In the genomic region with DNA sequence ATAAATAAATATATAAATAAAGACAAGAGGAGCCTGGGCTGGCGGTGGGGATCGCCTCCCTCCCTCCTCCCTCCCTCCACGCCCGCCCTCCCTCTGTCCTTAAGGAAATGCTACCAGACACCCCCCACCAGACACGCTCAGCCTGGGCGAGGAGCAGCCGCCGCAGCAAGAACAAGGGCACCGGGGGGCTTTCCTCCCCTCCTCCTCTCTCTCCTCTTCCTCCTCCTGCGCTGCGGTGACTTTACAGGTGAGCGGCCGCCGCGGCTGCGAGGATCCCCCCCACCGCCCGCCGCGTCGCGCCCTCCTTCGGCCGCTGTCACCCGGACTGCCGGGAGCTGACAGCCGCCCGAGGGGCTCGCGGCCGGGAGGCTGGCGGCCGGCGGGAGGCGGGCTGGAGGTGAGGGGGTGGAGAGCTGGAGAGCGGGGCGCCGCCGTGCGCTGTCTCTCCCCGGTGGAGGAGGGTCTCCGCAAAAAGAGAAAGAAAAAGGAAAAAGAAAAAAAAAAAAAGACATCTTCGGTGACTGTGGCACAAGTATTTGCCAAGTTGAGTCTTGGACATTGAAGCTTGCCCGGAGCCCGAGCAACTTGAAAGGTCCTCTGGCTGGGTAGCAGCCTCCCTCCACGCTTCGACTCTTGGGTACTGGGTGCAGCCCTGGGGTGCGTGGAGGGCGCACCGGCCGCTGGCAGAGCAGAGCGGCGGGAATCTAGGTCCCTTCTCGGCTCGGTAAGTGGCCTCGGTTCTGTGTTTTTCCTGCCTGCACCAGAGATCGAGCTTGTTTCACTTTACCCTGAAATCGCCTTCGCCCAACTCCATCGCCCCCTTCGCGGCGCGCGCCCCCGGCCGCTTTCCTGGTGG, we compare ENCODE assay signal across 8 mouse cellular contexts. TPM values are rescaled to one million over a fixed set of nuclear protein-coding genes. Genes with fewer than 3 reads are reported as not detected.
DNase-seq lines count a peak whose midpoint lies in the region; ATAC-seq lines count a peak whose summit lies in the region.

Hivep2 (plus strand) TSS at position 102 of the 856 bp plus-strand sequence.

- peak; percentile 40 for ATAC-seq in hindbrain, embryonic 14.5 days (ENCODE audit: low FRiP score)
- ATAC-seq in megakaryocyte-erythroid progenitor cell, adult 5-6 weeks (replicated peaks; ENCODE audit: low FRiP score, low TSS enrichment, poor library complexity, severe bottlenecking), result no peak

- H3K4me1 ChIP-seq in hindbrain, embryonic 14.5 days (replicated peaks; ENCODE audit: control insufficient read depth, insufficient read depth, low read length), result no peaks in the 10 kb centered on the region; the same call in 1 of the 2 replicates

- peak within 1 kb of the TSS; percentile 100 for H3K4me2 ChIP-seq in hindbrain, embryonic 14.5 days (replicated peaks)

- peak within 1 kb of the TSS; percentile 93 for H3K27ac ChIP-seq in hindbrain, embryonic 14.5 days
- H3K27ac ChIP-seq in macrophage, result peak within 1 kb of the TSS; percentile 76

- H3K36me3 ChIP-seq in hindbrain, embryonic 14.5 days (replicated peaks; ENCODE audit: control insufficient read depth, insufficient read depth), result no peaks in the 10 kb centered on the region
- H3K36me3 ChIP-seq in macrophage (ENCODE audit: inconsistent target), result no peaks in the 10 kb centered on the region

- under 1% methylated on average over 67 of the region's 67 CpGs for WGBS in hindbrain, embryonic 14.5 days
- 2% methylated on average over 57 of the region's 67 CpGs for WGBS in macrophage (ENCODE audit: missing documents)

- no peaks in the 10 kb centered on the region for H3K27me3 ChIP-seq in hindbrain, embryonic 14.5 days (ENCODE audit: control insufficient read depth, insufficient read depth, low read length)

- H3K9me3 ChIP-seq in hindbrain, embryonic 14.5 days (ENCODE audit: control insufficient read depth, low read length), result no peaks in the 10 kb centered on the region

- H3K9ac ChIP-seq in hindbrain, embryonic 14.5 days, result peak within 1 kb of the TSS; percentile 73

- H3K79me2 ChIP-seq in macrophage (ENCODE audit: inconsistent target), result no peaks in the 10 kb centered on the region

- DNase-seq in NIH3T3 (ENCODE audit: low read depth), result peak; percentile 70
- peak; percentile 70 for DNase-seq in cerebellum, adult 11-12 months
- DNase-seq in frontal cortex, postnatal 36 days (ENCODE audit: low spot score in 2 of 2), result peak; percentile 43 to 55
- DNase-seq in hindbrain, embryonic 14.5 days (ENCODE audit: low spot score), result peak; percentile 41
- DNase-seq in left cerebral cortex, adult 18-20 months (ENCODE audit: low spot score in 2 of 2), result peak; percentile 28 to 64
- DNase-seq in spleen, adult 12 weeks (ENCODE audit: low spot score), result peak; percentile 22

- H3K4me3 ChIP-seq in hindbrain, embryonic 14.5 days (replicated peaks; ENCODE audit: low read length), result peak within 1 kb of the TSS; percentile 53
- peak within 1 kb of the TSS; percentile 64 for H3K4me3 ChIP-seq in macrophage (ENCODE audit: inconsistent target)

RNA-seq across cellular contexts. Expression of gene Hivep2, which starts in this region (rescaled TPM):
- 17.0 and 20.9 TPM in 2 replicates for polyA plus RNA-seq in hindbrain, embryonic 14.5 days (2014; fragmentation: Nextera tagmentation; extraction: Ambion mirVana)
- 100 to 1,000 TPM; 208 to 218 TPM for total RNA-seq in left cerebral cortex, adult 18-20 months (2021)
- 100 to 1,000 TPM in 9 of 26 experiments, 10 to 100 TPM in 17; 14.2 to 496 (median 34.9) TPM for total RNA-seq in macrophage (2018; cell fraction: chromatin; rRNA removed)
- 10 to 100 TPM in 4 of 26 experiments, 1 to 10 TPM in 22; 2.5 to 66.5 (median 5.7) TPM for total RNA-seq in macrophage (2018; cell fraction: cytosol; rRNA removed)
- 100 to 1,000 TPM in 5 of 26 experiments, 10 to 100 TPM in 21; 10.3 to 337 (median 21.3) TPM for total RNA-seq in macrophage (2018; cell fraction: nucleus; rRNA removed)
- 2.0 to 3.3 TPM (median 3.2 TPM) in 3 replicates for polyA plus RNA-seq in macrophage (2018)
- total RNA-seq in megakaryocyte-erythroid progenitor cell, adult 5-6 weeks (2014; fragmentation: Nextera tagmentation), result 2.8 and 3.7 TPM in 2 replicates
- 0.46 and 0.94 TPM in 2 replicates for total RNA-seq in megakaryocyte-erythroid progenitor cell, adult 5-6 weeks (2017)

Comparison
In these comparisons a context has a peak if more than half of its experiments do, and no peak if none do; other contexts are left out.
1. RNA of gene Hivep2 (total RNA-seq): 208 to 218 TPM in left cerebral cortex, adult 18-20 months; 0.46 to 3.7 TPM in megakaryocyte-erythroid progenitor cell, adult 5-6 weeks; every median in the first group is over 10 times any median in the second.
2. Peak in every context shown above with its lines, with median percentiles within 50 percentile points of each other: DNase-seq.